Mouse (Mus musculus): ENCODE measurements around the gene 4933430I17Rik. TPM values are rescaled to one million over a fixed set of nuclear protein-coding genes. Genes with fewer than 3 reads are reported as not detected.

4933430I17Rik gene
- polyA plus RNA-seq, 1 experiment from 2014 or later = 1.1 TPM

- ATAC-seq (ENCODE audit: low FRiP score) (peak; percentile 66), DNase-seq (ENCODE audit: low spot score, missing footprints) (peak; percentile 84)
- Histone ChIP-seq H3K9ac (ENCODE audit: low read length) (no peak overlapping the region), H3K9me3 (ENCODE audit: control insufficient read depth, low read length) (no peaks in the 10 kb centered on the region), H3K4me1 (ENCODE audit: control insufficient read depth, insufficient read depth, low read length) (peaks cover 10% of the 10 kb centered on the region; the same call in 1 of the 2 replicates), H3K4me2 (no peak overlapping the region), H3K27ac (ENCODE audit: low read depth, low read length) (no peak overlapping the region), H3K4me3 (ENCODE audit: low read depth, low read length) (no peak overlapping the region), H3K27me3 (ENCODE audit: control insufficient read depth, insufficient read depth, low read length) (no peaks in the 10 kb centered on the region), H3K36me3 (ENCODE audit: control insufficient read depth, insufficient read depth, low read length) (no peaks in the 10 kb centered on the region)
- 51% methylated on average over 5 of the region's 5 CpGs for WGBS
These were observed 69.3 kb downstream of the 4933430I17Rik start for GRCm38 (mm10) chr4:62594442-62594841.

DNA sequence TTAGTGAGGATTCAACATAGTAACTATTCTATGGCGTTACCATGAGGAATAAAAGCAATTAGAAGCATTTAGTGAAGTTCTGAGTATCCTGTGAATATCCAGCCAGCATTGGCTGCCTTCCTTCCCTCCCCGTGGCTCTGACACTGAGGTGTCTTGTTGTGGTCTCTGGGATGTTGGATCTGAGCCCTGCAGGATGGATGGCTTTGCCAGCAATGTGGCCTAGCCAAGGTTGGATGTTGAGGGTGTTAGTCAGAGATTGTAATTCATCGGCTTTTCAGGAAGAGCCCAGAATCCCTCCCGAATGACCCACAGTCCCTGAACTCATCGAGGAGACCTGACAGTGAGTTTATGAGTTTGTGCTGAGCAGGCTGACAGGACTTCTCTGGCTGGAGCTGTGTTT is 70.9 kb downstream of the 4933430I17Rik start:
- no peak overlapping the region for H3K4me2 ChIP-seq
- no peaks in the 10 kb centered on the region for H3K9me3 ChIP-seq (ENCODE audit: control insufficient read depth, low read length)
- H3K4me1 ChIP-seq (ENCODE audit: control insufficient read depth, insufficient read depth, low read length) = peaks cover 10% of the 10 kb centered on the region; the same call in 1 of the 2 replicates
- ATAC-seq (ENCODE audit: low FRiP score) = no peak
- DNase-seq (ENCODE audit: low spot score, missing footprints) = no peak
- H3K27me3 ChIP-seq (ENCODE audit: control insufficient read depth, insufficient read depth, low read length) = no peaks in the 10 kb centered on the region
- no peak overlapping the region for H3K9ac ChIP-seq (ENCODE audit: low read length)
- H3K36me3 ChIP-seq (ENCODE audit: control insufficient read depth, insufficient read depth, low read length) = no peaks in the 10 kb centered on the region
- no peak overlapping the region for H3K27ac ChIP-seq (ENCODE audit: low read depth, low read length)
- WGBS = 82% methylated on average over 5 of the region's 5 CpGs
- H3K4me3 ChIP-seq (ENCODE audit: low read depth, low read length) = no peak overlapping the region

Other genes starting within 250 kb of the 4933430I17Rik start
- gene Fkbp15, start 164.8 kb upstream of the 4933430I17Rik start, polyA plus RNA-seq (2014; fragmentation: Nextera tagmentation; extraction: Ambion mirVana) = 17.9 and 19.6 TPM in 2 replicates
- gene Slc31a1, start 164.6 kb upstream of the 4933430I17Rik start, polyA plus RNA-seq (2014; fragmentation: Nextera tagmentation; extraction: Ambion mirVana) = 50.2 and 52.4 TPM in 2 replicates
- gene Cdc26, start 116.7 kb upstream of the 4933430I17Rik start, polyA plus RNA-seq (2014; fragmentation: Nextera tagmentation; extraction: Ambion mirVana) = 176 and 178 TPM in 2 replicates
- 28.0 and 29.9 TPM in 2 replicates for gene Prpf4, start 116.6 kb upstream of the 4933430I17Rik start, polyA plus RNA-seq (2014; fragmentation: Nextera tagmentation; extraction: Ambion mirVana)
- gene Rnf183, start 90.1 kb upstream of the 4933430I17Rik start, polyA plus RNA-seq (2014; fragmentation: Nextera tagmentation; extraction: Ambion mirVana) = not detected in 2 replicates
- 6.3 and 7.9 TPM in 2 replicates for gene Wdr31, start 54.5 kb upstream of the 4933430I17Rik start, polyA plus RNA-seq (2014; fragmentation: Nextera tagmentation; extraction: Ambion mirVana)
- gene Bspry, start 45.3 kb upstream of the 4933430I17Rik start, polyA plus RNA-seq (2014; fragmentation: Nextera tagmentation; extraction: Ambion mirVana) = 0.46 and 0.66 TPM in 2 replicates
- 10.8 and 12.1 TPM in 2 replicates for gene Hdhd3, start 21.9 kb upstream of the 4933430I17Rik start, polyA plus RNA-seq (2014; fragmentation: Nextera tagmentation; extraction: Ambion mirVana)
- gene Alad, start 5.5 kb upstream of the 4933430I17Rik start, polyA plus RNA-seq (2014; fragmentation: Nextera tagmentation; extraction: Ambion mirVana) = 86.8 and 90.8 TPM in 2 replicates
- 137 TPM in 2 replicates for gene Pole3, start 301 bp upstream of the 4933430I17Rik start, polyA plus RNA-seq (2014; fragmentation: Nextera tagmentation; extraction: Ambion mirVana)
- gene Rgs3, start 34.5 kb downstream of the 4933430I17Rik start, polyA plus RNA-seq (2014; fragmentation: Nextera tagmentation; extraction: Ambion mirVana) = 22.3 and 23.9 TPM in 2 replicates

Data from midbrain, embryonic 11.5 days (tissue).